Mouse (Mus musculus) thymus, adult 2 months (tissue): ENCODE results near the gene Gimap8. TPM values are rescaled to one million over a fixed set of nuclear protein-coding genes. Genes with fewer than 3 reads are reported as not detected.
A peak's percentile ranks its signal among the peaks of the same experiment; 100 is the strongest.

Experiments used
- DNase-seq: peaks from one replicate; pipeline ENCODE4 v3.0.0; 2021
- H3K27ac ChIP-seq: fragments of 200-500 bp; 2 replicates; pipeline ENCODE4 v1.5.1; 2012; ENCODE audit warnings: low read length, control low read depth; ENCODE audit not compliant: control insufficient read depth, insufficient read depth
- H3K27me3 ChIP-seq: fragments of 200-500 bp; 2 replicates; pipeline ENCODE4 v1.6.1; 2012; ENCODE audit warnings: mild to moderate bottlenecking, low read length, moderate library complexity, mixed read lengths; ENCODE audit not compliant: control insufficient read depth, insufficient read depth
- H3K36me3 ChIP-seq: fragments of 200-500 bp; 2 replicates; pipeline ENCODE4 v1.6.1; 2012; ENCODE audit warnings: mild to moderate bottlenecking, low read length, moderate library complexity; ENCODE audit not compliant: control insufficient read depth, insufficient read depth
- H3K4me1 ChIP-seq: fragments of 200-500 bp; replicated peaks from 2 replicates; pipeline ENCODE4 v1.6.1; 2012; ENCODE audit warnings: low read length; ENCODE audit not compliant: control insufficient read depth, insufficient read depth
- H3K4me3 ChIP-seq: fragments of 200-500 bp; 2 replicates; pipeline ENCODE4 v1.5.1; 2012; ENCODE audit warnings: mild to moderate bottlenecking, low read length, control low read depth, moderate library complexity; ENCODE audit not compliant: control insufficient read depth, insufficient read depth
- CTCF ChIP-seq: fragments of 200-500 bp; IDR thresholded peaks from 2 replicates; pipeline ENCODE4 v1.5.1; 2012; ENCODE audit warnings: mild to moderate bottlenecking, control low read depth, low read length, moderate library complexity, borderline replicate concordance; ENCODE audit not compliant: control insufficient read depth, poor library complexity, insufficient read depth; ENCODE audit errors: extremely low read depth
- POLR2A ChIP-seq: fragments of 200-500 bp; IDR thresholded peaks from 2 replicates; pipeline ENCODE4 v1.6.1; 2012; ENCODE audit warnings: mild to moderate bottlenecking, low read length, control low read depth, moderate library complexity; ENCODE audit not compliant: control insufficient read depth, poor library complexity, insufficient read depth; ENCODE audit errors: extremely low read depth
- WGBS: fragments of 180-500 bp; shearing (Covaris S2); methylation state at CpG from one replicate; pipeline ENCODE4 v1.1.7; 2018; 5-methylcytosine and 5-hydroxymethylcytosine counted together
- polyA plus RNA-seq: library from polyadenylated mRNA; depleted of rRNA; stranded (reverse); fragments of >200 nt; gene quantifications from 2 replicates; pipeline ENCODE4 v1.2.3, GENCODE M21; 2012

Gimap8 gene
- polyA plus RNA-seq, 1 experiment = 29.8 TPM

DNA sequence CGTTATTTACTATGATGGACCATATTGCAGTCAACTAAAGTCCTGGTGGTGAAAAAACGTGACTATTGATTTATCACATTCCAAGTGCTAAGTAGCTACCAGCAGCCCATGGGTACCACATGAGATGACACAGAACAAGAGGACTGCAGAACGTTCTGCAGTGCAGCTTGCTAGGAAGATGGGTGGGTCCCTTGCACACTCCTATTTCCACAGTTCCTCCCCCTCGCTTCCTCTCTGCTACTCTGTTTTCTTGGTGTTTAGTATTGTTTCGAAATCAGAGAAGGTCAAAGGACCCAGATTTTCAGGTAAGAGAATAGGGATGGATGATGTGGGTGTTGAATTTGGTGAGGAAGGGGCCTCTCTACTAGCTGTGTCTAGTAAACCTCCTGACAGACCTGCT, 37.3 kb downstream of the Gimap8 start, which contains the start of gene Gimap4:
TSS of gene Gimap4 (plus strand) at position 231 of the 400 bp plus-strand sequence.
- WGBS = 58% methylated on average over 5 of the region's 5 CpGs
- TF ChIP-seq POLR2A = no peak
- no peak for TF ChIP-seq CTCF
- H3K4me3 ChIP-seq = peak within 1 kb of the TSS; percentile 41
- H3K36me3 ChIP-seq = no peaks in the 10 kb centered on the region; the same call in 1 of the 2 replicates
- H3K27me3 ChIP-seq = no peaks in the 10 kb centered on the region
- no peak for DNase-seq
- H3K27ac ChIP-seq = peak within 1 kb of the TSS; percentile 92
- H3K4me1 ChIP-seq = peaks cover 40% of the 10 kb centered on the region

DNA sequence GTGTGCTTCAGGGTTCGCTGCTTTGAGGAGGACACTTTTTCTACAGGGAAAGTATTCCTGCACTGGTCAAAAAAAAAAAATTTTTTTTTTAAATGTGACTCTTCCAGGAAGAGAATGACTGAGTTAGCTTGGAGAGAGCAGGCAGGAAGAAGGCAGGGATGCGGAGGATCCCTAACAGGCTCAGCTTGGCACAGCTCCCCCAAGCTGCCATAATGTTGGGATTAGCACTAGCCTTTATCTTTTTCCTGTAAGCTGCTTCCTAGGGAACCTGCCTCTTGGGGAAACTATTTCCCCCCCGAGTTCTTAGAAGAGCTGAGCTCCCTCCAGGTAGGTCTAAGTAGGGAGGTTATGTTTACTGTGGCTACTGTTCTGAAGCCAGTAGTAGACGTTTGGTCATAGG, 37.8 kb downstream of the Gimap8 start:
- Histone ChIP-seq H3K27me3 (no peaks in the 10 kb centered on the region), H3K4me3 (peak overlapping the region; percentile 41), H3K36me3 (no peaks in the 10 kb centered on the region; the same call in 1 of the 2 replicates), H3K4me1 (peaks cover 36% of the 10 kb centered on the region), H3K27ac (peak overlapping the region; percentile 92)
- 62% methylated on average over 4 of the region's 4 CpGs for WGBS
- TF ChIP-seq CTCF (no peak), POLR2A (no peak)
- no peak for DNase-seq

DNA sequence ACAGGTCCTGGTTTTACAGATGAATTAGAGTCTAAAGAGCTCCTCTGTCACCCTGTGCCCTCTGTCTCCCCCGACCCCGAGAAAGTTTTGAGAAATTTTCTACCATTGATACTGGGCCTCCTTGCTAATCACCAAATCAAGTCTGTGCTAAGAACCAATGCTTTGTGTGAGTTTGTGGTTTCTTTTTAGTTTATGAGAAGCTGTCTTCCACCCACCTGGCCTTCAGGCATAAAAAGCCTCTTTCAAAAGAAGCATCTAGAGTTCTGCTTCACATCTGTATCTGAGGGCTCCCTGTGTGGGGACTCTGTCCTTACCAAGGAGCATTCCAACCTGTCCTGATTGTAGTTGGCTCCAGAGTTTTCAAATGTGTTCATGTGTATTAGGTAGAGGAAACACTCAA, 38.2 kb downstream of the Gimap8 start:
- Histone ChIP-seq H3K4me3 (no peak overlapping the region), H3K27ac (peak overlapping the region; percentile 92), H3K27me3 (no peaks in the 10 kb centered on the region), H3K36me3 (no peaks in the 10 kb centered on the region; the same call in 1 of the 2 replicates), H3K4me1 (peaks cover 32% of the 10 kb centered on the region)
- 8% methylated on average over 2 of the region's 2 CpGs for WGBS
- no peak for TF ChIP-seq POLR2A
- no peak for TF ChIP-seq CTCF
- DNase-seq = no peak

DNA sequence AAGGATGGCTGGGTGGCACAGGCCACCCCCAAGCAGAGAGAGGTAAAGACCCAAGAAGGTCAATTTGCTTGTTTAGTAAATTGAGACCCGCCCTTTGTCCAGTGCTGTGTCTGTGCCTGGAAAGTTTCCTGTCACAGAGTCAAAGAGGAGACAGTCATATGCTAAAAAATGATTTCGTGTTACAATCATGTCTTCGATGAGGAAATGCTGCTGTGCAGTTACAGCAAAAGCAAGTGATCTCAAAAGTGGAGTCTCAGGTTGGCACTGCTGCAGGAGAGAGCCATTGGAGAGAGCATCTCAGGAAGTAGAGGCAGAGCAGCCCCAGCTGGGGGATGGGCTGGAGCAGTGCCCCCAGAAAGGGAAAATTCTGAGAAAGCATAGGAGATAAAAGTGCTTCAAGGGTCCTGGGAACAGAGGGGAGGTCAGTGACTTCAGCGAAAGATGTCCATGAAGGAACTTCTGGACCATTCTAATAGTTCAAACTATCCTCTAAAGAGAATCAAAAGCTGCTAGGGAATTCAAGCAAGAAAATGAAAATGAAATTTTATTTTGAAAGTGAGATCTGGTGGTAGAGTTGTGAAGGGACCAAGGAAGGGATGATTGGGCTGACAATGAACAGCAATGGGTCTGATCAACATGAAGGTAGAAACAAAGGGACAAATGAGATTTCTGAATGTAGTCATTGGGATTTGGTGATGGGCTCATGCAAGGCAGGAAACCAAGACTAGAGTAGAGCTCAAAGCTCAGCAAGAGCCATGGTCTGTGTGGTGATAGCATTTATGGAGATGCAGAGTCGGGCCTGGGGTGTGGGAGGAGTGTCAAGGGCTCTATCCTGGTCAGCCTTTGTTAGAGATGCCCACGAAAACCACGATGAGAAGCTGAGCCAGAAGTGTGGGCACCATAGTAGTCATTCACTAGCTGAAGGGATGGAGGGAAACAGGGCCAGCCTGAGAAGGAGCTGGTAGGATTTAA, 38.9 kb downstream of the Gimap8 start:
- no peak for TF ChIP-seq POLR2A
- TF ChIP-seq CTCF = no peak
- peak overlapping the region; percentile 42 for H3K4me3 ChIP-seq
- H3K27ac ChIP-seq = peak overlapping the region; percentile 67
- no peaks in the 10 kb centered on the region for H3K27me3 ChIP-seq
- no peak for DNase-seq
- 58% methylated on average over 7 of the region's 7 CpGs for WGBS
- no peaks in the 10 kb centered on the region; the same call in 1 of the 2 replicates for H3K36me3 ChIP-seq
- H3K4me1 ChIP-seq = peaks cover 30% of the 10 kb centered on the region

DNA sequence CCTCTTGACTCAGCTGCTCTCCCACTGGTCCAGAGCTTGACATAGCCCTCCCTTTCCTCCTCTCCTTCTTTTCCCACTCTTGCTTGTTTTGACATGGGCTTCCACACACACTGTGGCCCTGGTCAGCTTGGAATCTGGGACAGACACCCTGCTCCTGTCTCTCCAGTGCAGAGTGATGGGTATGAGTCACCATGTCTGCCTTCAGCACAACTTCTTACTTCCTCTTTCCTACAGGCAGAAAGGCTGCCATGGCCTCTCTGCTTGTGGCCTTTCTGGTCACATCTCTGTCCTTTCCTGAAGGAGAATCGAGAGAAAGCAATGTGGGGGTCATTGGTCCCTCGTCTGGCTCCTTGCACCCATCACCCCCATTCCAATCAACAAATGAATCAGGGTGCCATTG, 40.0 kb downstream of the Gimap8 start:
- no peak for DNase-seq
- TF ChIP-seq CTCF (no peak), POLR2A (no peak)
- WGBS = 44% methylated on average over 2 of the region's 2 CpGs
- Histone ChIP-seq H3K27me3 (no peaks in the 10 kb centered on the region), H3K4me3 (peak overlapping the region; percentile 39), H3K27ac (peak overlapping the region; percentile 67), H3K36me3 (no peaks in the 10 kb centered on the region; the same call in 1 of the 2 replicates), H3K4me1 (peaks cover 26% of the 10 kb centered on the region)

DNA sequence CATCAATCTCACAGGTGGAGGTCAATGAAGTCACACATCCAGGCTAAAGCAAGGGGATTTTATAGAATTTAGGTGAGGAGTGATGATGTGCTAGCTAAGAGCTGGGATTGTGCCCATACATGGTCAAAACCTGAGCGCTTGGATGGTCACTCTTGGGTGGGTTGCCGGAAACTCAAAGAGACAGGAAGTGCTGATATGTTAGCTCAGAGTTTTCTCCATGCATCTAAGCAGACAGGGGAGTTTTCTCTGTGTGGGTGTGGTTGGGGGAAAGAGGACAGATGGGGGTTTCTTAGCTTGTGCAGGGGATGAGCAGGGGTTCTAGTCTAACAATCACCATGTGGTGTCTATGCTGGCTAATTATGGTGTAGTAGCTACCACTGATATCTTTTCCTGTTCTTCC, 42.3 kb downstream of the Gimap8 start:
- Histone ChIP-seq H3K36me3 (no peaks in the 10 kb centered on the region; the same call in 1 of the 2 replicates), H3K4me1 (peaks cover 27% of the 10 kb centered on the region), H3K4me3 (no peak overlapping the region), H3K27ac (no peak overlapping the region), H3K27me3 (no peaks in the 10 kb centered on the region)
- 90% methylated on average over 2 of the region's 2 CpGs for WGBS
- DNase-seq = no peak
- TF ChIP-seq POLR2A (no peak), CTCF (no peak)
